Mouse (Mus musculus) gastrocnemius, postnatal 25 days (tissue): Measurements from ENCODE around the gene Zfand2a. TPM values are rescaled to one million over a fixed set of nuclear protein-coding genes. Genes with fewer than 3 reads are reported as not detected.
A peak's percentile ranks its signal among the peaks of the same experiment; 100 is the strongest.

Source experiments
- DNase-seq: peaks from one replicate; pipeline ENCODE4 v3.0.0; 2022
- total RNA-seq, 2 experiments: library from RNA; stranded (reverse); gene quantifications; 1 replicate in 1 of 2; 2 replicates in 1 of 2; pipeline ENCODE4 v1.2.3; 2021

Zfand2a gene
- total RNA-seq, 2 experiments from 2014 or later: 7.3 to 8.2 TPM

DNA sequence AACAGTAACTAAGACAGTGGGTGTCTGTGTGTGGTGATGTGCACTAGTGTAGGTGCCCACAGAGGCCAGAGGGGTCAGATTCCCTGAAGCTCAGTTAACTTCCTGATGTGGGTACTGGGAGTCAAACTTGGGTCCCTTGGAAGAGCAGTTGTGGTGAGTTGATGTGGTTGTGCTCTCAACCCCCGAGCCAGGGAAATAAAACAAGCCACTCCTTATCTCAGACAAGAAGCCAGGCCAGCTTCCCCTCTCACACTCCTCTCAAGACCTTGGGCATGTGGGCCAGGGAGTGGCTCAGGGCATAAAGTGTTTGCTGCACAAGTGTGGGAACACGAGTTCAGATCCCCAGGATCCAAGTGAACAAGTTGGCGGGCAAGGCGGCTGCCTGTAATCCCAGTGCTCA lies 17.5 kb downstream of the Zfand2a start:
- DNase-seq: no peak

DNA sequence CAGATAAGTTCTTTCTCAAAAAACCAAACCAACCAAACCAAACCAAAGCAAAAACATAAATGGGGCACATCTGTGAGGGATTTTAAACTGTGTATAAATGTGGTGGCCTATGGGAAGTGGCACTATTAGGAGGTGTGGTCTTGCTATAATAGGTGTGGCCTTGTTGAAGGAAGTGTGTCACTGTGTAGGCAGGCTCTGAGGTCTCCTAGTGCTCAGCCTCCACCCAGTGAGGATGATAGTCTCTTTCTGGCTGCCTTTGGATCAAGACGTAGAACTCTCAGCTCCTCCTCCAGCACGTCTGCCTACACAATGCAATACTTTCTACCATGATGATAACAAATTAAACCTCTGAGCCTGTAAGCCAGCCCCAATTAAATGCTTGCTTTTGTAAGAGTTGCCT lies 18.0 kb downstream of the Zfand2a start:
- DNase-seq: no peak

- DNase-seq: no peak
These were observed 19.5 kb downstream of the Zfand2a start for GRCm38 (mm10) chr5:139464874-139465273.

GRCm38 (mm10) chr5:139460384-139461067 lies 23.8 kb downstream of the Zfand2a start, which contains the start of gene 3110082I17Rik:
TSS of gene 3110082I17Rik (minus strand) at chr5:139460527.
- DNase-seq: peak; percentile 96

DNA sequence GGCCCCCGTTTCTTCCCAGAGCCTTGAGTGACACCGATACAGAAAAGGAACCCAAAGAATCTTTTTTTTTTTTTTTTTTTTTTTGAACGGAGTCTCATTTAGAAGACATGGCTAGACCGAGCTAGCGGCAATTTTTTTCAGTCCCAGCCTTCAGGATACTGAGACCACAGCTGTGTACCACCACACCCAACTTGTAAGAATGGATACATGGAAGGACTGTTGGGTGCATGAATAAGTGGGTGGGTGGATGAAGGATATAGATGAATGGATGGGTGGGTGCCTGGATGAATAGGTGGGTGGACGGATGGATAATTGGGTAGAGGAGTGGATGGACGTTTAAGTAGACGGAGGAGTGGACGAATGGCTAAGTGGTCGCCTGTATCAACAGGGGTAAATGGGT lies 24.4 kb downstream of the Zfand2a start:
- DNase-seq: no peak

GRCm38 (mm10) chr5:139457241-139457640 lies 27.1 kb downstream of the Zfand2a start:
- no peak for DNase-seq

- DNase-seq: no peak
These were observed 29.2 kb downstream of the Zfand2a start for GRCm38 (mm10) chr5:139455166-139455565.

DNA sequence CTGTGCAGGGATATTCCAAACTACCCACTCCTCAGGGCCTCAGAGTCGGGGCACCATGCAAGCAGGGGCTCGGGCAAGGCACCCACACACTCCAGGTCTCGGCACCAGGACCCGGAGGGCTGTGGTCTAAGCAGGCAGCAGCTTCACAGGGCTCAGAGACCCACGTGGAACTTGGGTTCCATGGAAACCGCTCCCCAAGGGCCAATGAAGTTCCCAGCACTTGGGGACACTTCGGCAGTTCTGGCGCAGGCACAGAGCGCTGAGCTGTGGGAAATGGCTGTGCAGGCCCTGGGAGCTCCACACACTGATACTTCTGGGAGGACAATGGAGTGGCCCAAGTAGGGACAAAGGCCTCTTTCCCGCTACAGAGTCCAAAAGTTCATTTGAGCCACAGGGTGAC lies 31.3 kb downstream of the Zfand2a start:
- DNase-seq: no peak

DNA sequence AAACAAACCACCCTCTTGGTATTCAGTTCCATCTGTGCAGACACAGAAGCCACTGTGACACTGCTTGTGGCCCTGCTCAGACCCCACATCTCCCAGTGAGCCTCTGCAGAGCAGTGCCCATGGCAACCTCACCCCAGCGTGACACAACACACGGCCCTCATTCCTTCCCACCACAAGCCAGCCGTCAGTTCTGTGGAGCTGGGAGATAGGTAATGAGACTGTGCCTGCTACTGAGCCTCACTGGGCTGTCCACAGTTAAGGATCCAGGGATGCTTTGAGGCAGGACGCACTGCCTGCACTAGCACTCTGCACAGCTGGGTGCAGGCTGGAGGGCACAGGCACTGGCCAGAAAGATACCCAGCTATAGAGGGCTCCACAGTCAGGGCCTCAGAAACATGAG lies 34.4 kb downstream of the Zfand2a start:
- no peak for DNase-seq

- DNase-seq: no peak
These were observed 35.1 kb downstream of the Zfand2a start for GRCm38 (mm10) chr5:139449161-139449791.

- DNase-seq: no peak
These were observed 36.3 kb downstream of the Zfand2a start for GRCm38 (mm10) chr5:139448025-139448424.

DNA sequence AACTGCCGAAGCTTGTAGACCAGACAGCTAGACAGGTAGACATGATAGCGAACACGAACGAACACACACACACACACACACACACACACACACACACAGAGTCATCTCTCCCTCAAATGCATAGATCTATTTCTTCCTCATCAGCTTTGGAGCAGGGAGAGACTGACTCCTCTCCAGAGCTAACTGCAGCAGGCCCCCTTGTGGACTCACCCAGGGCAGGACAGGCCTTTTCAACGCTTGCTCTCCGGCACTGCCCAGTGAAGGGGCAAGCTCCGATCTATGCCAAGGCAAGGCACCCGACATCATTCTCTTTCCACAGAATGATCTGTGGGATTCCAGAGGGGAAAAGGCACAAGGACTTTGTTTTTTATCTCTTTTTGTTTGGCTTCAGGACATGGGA lies 39.1 kb downstream of the Zfand2a start:
- DNase-seq: no peak

DNA sequence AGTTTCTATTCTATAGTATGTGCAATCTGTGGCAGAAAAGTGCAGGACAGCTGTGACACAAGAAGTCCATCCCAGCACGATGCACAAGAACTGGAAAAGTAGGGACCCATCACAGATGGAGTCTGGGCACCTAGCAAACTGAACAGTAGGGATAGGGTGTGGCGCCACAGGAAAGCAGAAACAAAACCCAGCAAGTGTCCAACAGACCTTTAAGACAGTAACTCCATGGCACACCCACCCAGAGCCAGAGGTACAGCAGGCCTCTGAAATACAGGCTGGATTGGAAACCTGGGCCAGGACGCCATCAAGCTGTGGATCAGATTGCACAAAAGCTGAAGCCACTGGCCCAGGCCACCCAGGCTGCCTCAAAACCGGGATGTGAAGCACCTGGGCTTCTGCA lies 41.4 kb downstream of the Zfand2a start:
- no peak for DNase-seq

DNA sequence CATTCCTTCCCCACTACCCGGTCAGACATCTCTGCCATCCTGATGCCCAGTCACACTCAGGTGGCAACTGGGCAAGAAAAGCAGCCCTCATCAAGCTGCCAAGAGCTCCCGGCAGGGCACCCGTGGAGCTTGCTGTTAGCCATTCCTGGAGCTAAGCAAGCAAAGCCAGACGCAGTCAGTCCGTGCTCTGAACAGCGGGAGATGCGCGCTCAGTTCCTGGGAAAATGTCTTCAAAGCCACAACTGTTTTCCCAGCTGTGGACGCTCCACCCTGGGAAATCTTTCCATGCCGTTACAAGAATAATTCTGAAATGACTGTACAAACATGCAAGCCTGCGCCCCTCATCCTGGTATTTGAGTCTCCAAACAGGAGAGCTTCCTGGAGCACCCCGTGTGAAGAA lies 41.9 kb downstream of the Zfand2a start:
- DNase-seq: no peak

DNA sequence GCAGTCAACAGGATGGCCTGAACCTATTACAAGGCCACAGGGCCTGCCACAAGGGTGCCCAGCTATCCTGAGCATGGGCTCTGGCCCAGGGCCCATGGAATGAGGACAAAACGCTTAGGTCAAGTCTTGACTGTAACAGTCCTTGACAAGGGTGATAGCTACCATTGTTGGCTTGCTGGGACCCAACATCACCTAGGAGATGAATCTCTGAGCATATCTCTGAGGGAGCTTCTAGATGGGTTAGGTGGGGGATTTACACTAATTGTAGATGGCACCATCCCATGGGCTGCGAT lies 42.7 kb downstream of the Zfand2a start:
- no peak for DNase-seq

GRCm38 (mm10) chr5:139440926-139441725 lies 43.2 kb downstream of the Zfand2a start:
- no peak for DNase-seq

DNA sequence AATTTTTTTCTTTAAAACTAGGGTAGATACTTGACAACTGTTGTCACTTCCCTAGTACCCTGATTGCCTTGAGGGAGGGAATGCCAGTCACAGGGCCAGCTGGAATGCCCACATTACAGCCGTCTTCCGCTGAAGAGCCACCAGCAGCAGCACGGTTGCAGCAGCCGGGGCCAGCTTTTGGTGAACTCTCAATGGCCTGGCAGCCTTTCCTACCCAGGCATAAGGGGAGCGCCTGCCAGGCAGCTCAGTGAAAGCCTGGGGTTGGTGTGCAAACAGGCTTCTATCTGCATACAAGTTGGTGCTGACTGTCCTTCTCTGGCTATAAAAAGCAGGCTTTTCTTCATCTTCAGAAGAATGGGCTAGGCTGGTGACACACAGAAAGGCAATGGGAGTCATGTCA lies 43.9 kb downstream of the Zfand2a start:
- no peak for DNase-seq

DNA sequence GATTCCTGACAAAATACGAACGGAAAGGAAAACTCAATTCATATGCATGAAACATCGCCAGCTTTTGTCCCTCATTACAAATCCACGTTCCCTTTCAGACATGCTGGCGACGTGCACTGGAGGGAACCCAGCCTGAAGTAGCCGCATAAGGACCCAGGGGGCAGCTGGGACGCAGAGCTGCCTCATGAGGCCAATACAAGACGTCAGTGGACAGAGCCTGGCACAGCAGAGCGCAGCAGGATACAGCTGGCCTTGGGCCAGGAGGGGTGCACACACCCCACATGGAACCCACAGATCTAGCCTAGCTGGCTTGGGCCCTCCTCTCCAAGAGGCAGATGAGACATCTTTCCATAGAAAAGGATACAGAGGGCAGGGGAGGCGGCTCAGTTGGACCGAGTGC lies 45.9 kb downstream of the Zfand2a start:
- DNase-seq: no peak

DNA sequence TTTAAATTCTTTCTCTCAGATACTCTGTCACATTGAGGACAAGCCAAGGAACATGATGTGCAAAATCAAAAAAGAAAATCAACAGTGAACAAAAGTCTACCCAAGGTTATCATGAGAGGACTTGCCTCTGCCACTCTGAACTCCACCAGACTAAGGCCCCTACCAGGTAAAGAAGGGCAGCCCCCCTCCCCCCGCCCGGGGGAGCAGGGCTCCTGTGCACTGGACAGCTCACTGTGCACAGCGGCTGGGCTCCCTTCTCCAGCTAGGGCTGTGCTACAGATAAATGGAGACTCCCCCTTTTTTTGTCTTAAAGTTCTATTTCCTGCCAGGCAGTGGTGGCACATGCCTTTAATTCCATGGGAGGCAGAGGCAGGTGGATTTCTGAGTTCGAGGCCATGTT lies 46.6 kb downstream of the Zfand2a start:
- DNase-seq: no peak

- peak; percentile 55 for DNase-seq
These were observed 49.4 kb downstream of the Zfand2a start for GRCm38 (mm10) chr5:139434940-139435339.

DNA sequence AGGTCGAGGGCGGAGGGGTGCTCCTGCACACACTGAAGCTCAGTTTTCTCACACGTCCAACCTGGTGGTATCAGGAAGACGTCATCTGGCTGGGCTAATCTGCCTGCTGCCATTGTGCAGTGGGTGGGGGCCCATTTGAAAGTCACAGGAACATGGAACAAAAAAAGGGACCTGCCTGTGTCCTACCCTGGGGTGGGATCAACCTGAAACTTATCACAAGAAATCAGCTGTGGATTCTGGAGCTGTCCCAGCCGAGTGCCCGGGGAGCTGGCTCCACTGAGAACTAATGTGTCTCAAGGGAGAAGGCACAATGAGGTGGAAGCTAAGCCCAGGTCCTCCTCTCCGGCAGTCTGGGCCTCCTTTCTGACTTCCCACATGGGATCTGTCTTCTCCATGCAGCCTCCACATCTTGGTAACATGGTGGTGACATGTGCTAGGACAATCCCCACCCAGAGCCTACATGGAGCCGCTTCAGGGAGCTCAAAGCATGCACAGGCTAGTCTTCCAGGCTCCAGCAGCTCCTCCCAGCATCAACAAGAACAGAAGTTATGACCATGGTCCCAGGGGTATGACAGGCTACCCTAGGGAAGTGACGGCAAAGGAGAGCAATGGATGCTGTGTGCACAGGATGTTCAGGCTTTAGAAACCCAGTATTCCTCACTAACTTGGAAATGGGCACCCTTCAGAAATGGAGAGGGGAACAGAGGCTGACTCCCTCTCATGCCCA lies 50.3 kb downstream of the Zfand2a start:
- no peak for DNase-seq

GRCm38 (mm10) chr5:139432747-139433508 lies 51.4 kb downstream of the Zfand2a start:
- DNase-seq: no peak
